Mouse (Mus musculus): ENCODE measurements around the gene Fam162a. TPM values are rescaled to one million over a fixed set of nuclear protein-coding genes. Genes with fewer than 3 reads are reported as not detected.
"Not testable (repeated sequence)": the region's sequence is repeated elsewhere in the genome, so short reads cannot be mapped to it uniquely, and the experiment has no call there.

Gene Fam162a
- polyA plus RNA-seq, 1 experiment: 84.3 TPM

- TF ChIP-seq CTCF (IDR thresholded peaks at IDR 0.05; ENCODE audit: borderline replicate concordance, extremely low read depth, insufficient read depth, insufficient read length): no peak
- TF ChIP-seq POLR2A (IDR thresholded peaks at IDR 0.05; ENCODE audit: borderline replicate concordance, extremely low read depth, insufficient read depth, insufficient read length, poor library complexity, severe bottlenecking): no peak
- DNase-seq (ENCODE audit: low read depth): no peak
Measured at GRCm38 (mm10) chr16:36054920-36055319, 16.5 kb downstream of the Fam162a start.

- TF ChIP-seq CTCF (IDR thresholded peaks at IDR 0.05; ENCODE audit: borderline replicate concordance, extremely low read depth, insufficient read depth, insufficient read length) (no peak), POLR2A (IDR thresholded peaks at IDR 0.05; ENCODE audit: borderline replicate concordance, extremely low read depth, insufficient read depth, insufficient read length, poor library complexity, severe bottlenecking) (no peak)
- DNase-seq (ENCODE audit: low read depth): no peak
Measured at GRCm38 (mm10) chr16:36053524-36054275, 17.7 kb downstream of the Fam162a start.

DNA sequence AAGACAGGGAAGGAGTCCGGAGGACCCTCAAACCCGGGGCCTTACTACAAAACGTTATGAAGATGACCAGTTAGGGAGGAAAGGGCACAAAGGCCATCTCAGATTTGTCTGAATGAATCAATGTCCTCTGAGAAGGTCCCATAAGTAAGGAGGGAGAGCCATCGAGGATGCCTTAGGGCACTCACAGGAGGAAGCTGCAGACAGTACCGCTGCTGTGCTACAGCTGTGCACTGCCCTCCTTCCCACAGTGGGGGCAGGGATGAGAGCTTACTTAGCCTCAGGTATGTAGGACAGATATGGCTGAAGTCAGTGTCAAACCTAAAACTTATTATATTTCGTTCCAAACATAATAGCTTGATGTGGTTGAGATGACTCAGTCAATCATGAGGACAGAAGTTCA, 19.9 kb downstream of the Fam162a start:
- TF ChIP-seq CTCF (IDR thresholded peaks at IDR 0.05; ENCODE audit: borderline replicate concordance, extremely low read depth, insufficient read depth, insufficient read length) (no peak), POLR2A (IDR thresholded peaks at IDR 0.05; ENCODE audit: borderline replicate concordance, extremely low read depth, insufficient read depth, insufficient read length, poor library complexity, severe bottlenecking) (no peak)
- DNase-seq (ENCODE audit: low read depth): no peak

GRCm38 (mm10) chr16:36047538-36047937, 23.9 kb downstream of the Fam162a start:
- DNase-seq (ENCODE audit: low read depth): no peak
- TF ChIP-seq CTCF (IDR thresholded peaks at IDR 0.05; ENCODE audit: borderline replicate concordance, extremely low read depth, insufficient read depth, insufficient read length) (no peak), POLR2A (IDR thresholded peaks at IDR 0.05; ENCODE audit: borderline replicate concordance, extremely low read depth, insufficient read depth, insufficient read length, poor library complexity, severe bottlenecking) (no peak)

GRCm38 (mm10) chr16:36043964-36044363, 27.4 kb downstream of the Fam162a start:
- TF ChIP-seq CTCF (IDR thresholded peaks at IDR 0.05; ENCODE audit: borderline replicate concordance, extremely low read depth, insufficient read depth, insufficient read length) (no peak), POLR2A (IDR thresholded peaks at IDR 0.05; ENCODE audit: borderline replicate concordance, extremely low read depth, insufficient read depth, insufficient read length, poor library complexity, severe bottlenecking) (no peak)
- no peak for DNase-seq (ENCODE audit: low read depth)

GRCm38 (mm10) chr16:36043073-36043472, 28.3 kb downstream of the Fam162a start:
- DNase-seq (ENCODE audit: low read depth): no peak
- TF ChIP-seq CTCF (IDR thresholded peaks at IDR 0.05; ENCODE audit: borderline replicate concordance, extremely low read depth, insufficient read depth, insufficient read length): no peak
- no peak for TF ChIP-seq POLR2A (IDR thresholded peaks at IDR 0.05; ENCODE audit: borderline replicate concordance, extremely low read depth, insufficient read depth, insufficient read length, poor library complexity, severe bottlenecking)

- no peak for TF ChIP-seq CTCF (IDR thresholded peaks at IDR 0.05; ENCODE audit: borderline replicate concordance, extremely low read depth, insufficient read depth, insufficient read length)
- no peak for TF ChIP-seq POLR2A (IDR thresholded peaks at IDR 0.05; ENCODE audit: borderline replicate concordance, extremely low read depth, insufficient read depth, insufficient read length, poor library complexity, severe bottlenecking)
- no peak for DNase-seq (ENCODE audit: low read depth)
Measured at GRCm38 (mm10) chr16:36041625-36042020, 29.8 kb downstream of the Fam162a start.

- TF ChIP-seq POLR2A (IDR thresholded peaks at IDR 0.05; ENCODE audit: borderline replicate concordance, extremely low read depth, insufficient read depth, insufficient read length, poor library complexity, severe bottlenecking) (no peak), CTCF (IDR thresholded peaks at IDR 0.05; ENCODE audit: borderline replicate concordance, extremely low read depth, insufficient read depth, insufficient read length) (no peak)
- peak; percentile 99 for DNase-seq (ENCODE audit: low read depth)
Measured at GRCm38 (mm10) chr16:36040640-36041624, 30.5 kb downstream of the Fam162a start, which contains the start of gene Wdr5b. TSS of gene Wdr5b (plus strand) at chr16:36041190.

DNA sequence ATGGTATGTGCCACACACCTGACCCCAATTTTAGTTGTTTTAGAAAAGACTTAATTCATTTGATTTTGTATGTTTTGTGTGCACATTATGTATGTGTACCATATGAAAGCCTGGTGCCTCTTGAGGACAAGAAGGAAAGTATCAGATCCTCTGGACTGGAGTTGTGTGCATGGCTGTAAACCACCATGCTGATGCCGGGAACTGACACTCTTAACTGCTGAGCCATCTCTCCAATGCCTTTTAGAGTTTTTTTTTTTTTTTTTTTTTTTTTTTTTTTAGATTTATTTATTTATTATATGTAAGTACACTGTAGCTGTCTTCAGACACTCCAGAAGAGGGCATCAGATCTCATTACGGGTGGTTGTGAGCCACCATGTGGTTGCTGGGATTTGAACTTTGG, 43.3 kb downstream of the Fam162a start:
- DNase-seq (ENCODE audit: low read depth): not testable (repeated sequence)

GRCm38 (mm10) chr16:36016335-36016734, 55.1 kb downstream of the Fam162a start:
- DNase-seq (ENCODE audit: low read depth): no peak
- TF ChIP-seq CTCF (IDR thresholded peaks at IDR 0.05; ENCODE audit: borderline replicate concordance, extremely low read depth, insufficient read depth, insufficient read length): no peak
- TF ChIP-seq POLR2A (IDR thresholded peaks at IDR 0.05; ENCODE audit: borderline replicate concordance, extremely low read depth, insufficient read depth, insufficient read length, poor library complexity, severe bottlenecking): no peak

DNA sequence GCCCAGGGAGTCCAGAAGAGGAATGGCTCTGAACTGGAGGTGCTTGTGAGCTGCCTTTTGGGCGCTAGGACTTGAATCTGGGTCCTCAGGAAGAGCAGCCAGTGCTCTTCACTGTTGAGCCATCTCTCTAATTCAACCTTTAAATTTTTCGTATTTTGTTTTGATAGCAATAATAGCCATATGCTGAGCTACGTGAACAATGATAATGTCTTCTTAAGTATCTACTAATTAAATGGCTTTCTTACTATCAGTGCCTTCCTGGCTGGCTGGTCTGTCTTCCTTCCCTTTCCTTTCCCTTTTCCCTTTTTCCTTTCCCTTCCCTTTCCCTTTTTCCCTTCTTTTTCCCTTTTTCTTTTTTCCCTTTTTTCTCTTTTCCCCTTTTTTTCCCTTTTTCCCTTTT, 63.0 kb downstream of the Fam162a start:
- no peak for TF ChIP-seq CTCF (IDR thresholded peaks at IDR 0.05; ENCODE audit: borderline replicate concordance, extremely low read depth, insufficient read depth, insufficient read length)
- TF ChIP-seq POLR2A (IDR thresholded peaks at IDR 0.05; ENCODE audit: borderline replicate concordance, extremely low read depth, insufficient read depth, insufficient read length, poor library complexity, severe bottlenecking): no peak
- DNase-seq (ENCODE audit: low read depth): no peak

GRCm38 (mm10) chr16:35998852-35999251, 72.5 kb downstream of the Fam162a start:
- DNase-seq (ENCODE audit: low read depth): not testable (repeated sequence)

Other genes with a start within 250 kb of the Fam162a start
- 0.26 and 0.38 TPM in 2 replicates for gene Parp14, start 200.1 kb downstream of the Fam162a start, polyA plus RNA-seq (2012; rRNA removed)
- 1.4 TPM in 2 replicates for gene Parp9, start 133.1 kb downstream of the Fam162a start, polyA plus RNA-seq (2012; rRNA removed)
- 0.92 and 1.3 TPM in 2 replicates for gene Dtx3l, start 132.4 kb downstream of the Fam162a start, polyA plus RNA-seq (2012; rRNA removed)
- gene Kpna1, start 92.8 kb downstream of the Fam162a start, polyA plus RNA-seq (2012; rRNA removed): 31.6 and 45.6 TPM in 2 replicates
- 7.3 TPM in 2 replicates for gene Wdr5b, start 30.4 kb downstream of the Fam162a start, polyA plus RNA-seq (2012; rRNA removed)
- 21.5 and 27.8 TPM in 2 replicates for gene Ccdc58, start 91 bp upstream of the Fam162a start, polyA plus RNA-seq (2012; rRNA removed)
- 0.03 TPM in 1 of 2 replicates, not detected in the other for gene Csta1, start 59.6 kb upstream of the Fam162a start, polyA plus RNA-seq (2012; rRNA removed)
- gene Stfa2l1, start 85.2 kb upstream of the Fam162a start, polyA plus RNA-seq (2012; rRNA removed): 0.92 and 1.1 TPM in 2 replicates
- gene Gm5483, start 112.6 kb upstream of the Fam162a start, polyA plus RNA-seq (2012; rRNA removed): 0.72 and 1.1 TPM in 2 replicates
- not detected in 2 replicates for gene Gm5416, start 138.8 kb upstream of the Fam162a start, polyA plus RNA-seq (2012; rRNA removed)
- not detected in 2 replicates for gene 2010005H15Rik, start 149.9 kb upstream of the Fam162a start, polyA plus RNA-seq (2012; rRNA removed)
- 0.79 and 1.7 TPM in 2 replicates for gene Stfa1, start 205.4 kb upstream of the Fam162a start, polyA plus RNA-seq (2012; rRNA removed)

All from brain, embryonic 14.5 days (tissue).